In genomic region chr2:122302574-122303241, GRCm38 (mm10) we compare ENCODE assay signal across 1 mouse cellular context.
TF ChIP-seq lines count a peak whose summit lies in the region.

No protein-coding gene starts in this region.

TF ChIP-seq in MEL, 35 proteins besides CTCF, POLR2A, EP300 and RAD21 (continued from another document):
- TF ChIP-seq MXI1 (IDR thresholded peaks at IDR 0.05; ENCODE audit: low read depth, low read length) (peak; percentile 65), TCF12 (IDR thresholded peaks at IDR 0.05; ENCODE audit: low read depth, low read length) (no peak), ELF1 (IDR thresholded peaks at IDR 0.05; ENCODE audit: low read depth, low read length) (peak; percentile 44; the same call in 1 of the 2 replicates), TBP (IDR thresholded peaks at IDR 0.05; ENCODE audit: low read depth, low read length) (no peak)
